Mouse (Mus musculus) heart, embryonic 13.5 days (tissue): ENCODE data around the gene Kctd18. TPM values are rescaled to one million over a fixed set of nuclear protein-coding genes. Genes with fewer than 3 reads are reported as not detected.
A peak's percentile ranks its signal among the peaks of the same experiment; 100 is the strongest.

ENCODE experiments used
- ATAC-seq: fragments of 200-750 bp; cut with Nextera tagmentation; 2 replicates; pipeline ENCODE4 v1.8.0; 2017; ENCODE audit warnings: moderate TSS enrichment; ENCODE audit not compliant: insufficient number of reproducible peaks, low FRiP score, low TSS enrichment; ENCODE audit errors: extremely low read depth
- H3K27ac ChIP-seq: fragments of 300-500 bp; sonication (generic); replicated peaks from 2 replicates; pipeline ENCODE4 v1.5.1; 2015; ENCODE audit warnings: moderate library complexity, mild to moderate bottlenecking, inconsistent platforms
- H3K27me3 ChIP-seq: fragments of 300-500 bp; sonication (generic); replicated peaks from 2 replicates; pipeline ENCODE4 v1.6.1; 2015; ENCODE audit warnings: mild to moderate bottlenecking, inconsistent platforms
- H3K36me3 ChIP-seq: fragments of 300-500 bp; sonication (generic); 2 replicates; pipeline ENCODE4 v1.6.1; 2015; ENCODE audit warnings: mild to moderate bottlenecking, inconsistent platforms
- H3K4me1 ChIP-seq: fragments of 300-500 bp; sonication (generic); 2 replicates; pipeline ENCODE4 v1.6.1; 2015; ENCODE audit warnings: inconsistent platforms
- H3K4me2 ChIP-seq: fragments of 300-500 bp; sonication (generic); 2 replicates; pipeline ENCODE4 v1.6.1; 2015; ENCODE audit warnings: inconsistent platforms, mild to moderate bottlenecking, moderate library complexity
- H3K4me3 ChIP-seq: fragments of 300-500 bp; sonication (generic); 2 replicates; pipeline ENCODE4 v1.5.1; 2015; ENCODE audit warnings: moderate library complexity, mild to moderate bottlenecking, inconsistent platforms
- H3K9ac ChIP-seq: fragments of 300-500 bp; sonication (generic); 2 replicates; pipeline ENCODE4 v1.6.1; 2015; ENCODE audit warnings: inconsistent platforms, mild to moderate bottlenecking, moderate library complexity
- H3K9me3 ChIP-seq: fragments of 300-500 bp; sonication (generic); 2 replicates; pipeline ENCODE4 v1.6.1; 2016; ENCODE audit warnings: inconsistent platforms
- WGBS: fragments of 180-500 bp; shearing (Covaris S2); methylation state at CpG from one replicate; pipeline ENCODE4 v1.1.7; 2015; ENCODE audit warnings: mixed read lengths; 5-methylcytosine and 5-hydroxymethylcytosine counted together
- polyA plus RNA-seq: library from polyadenylated mRNA; unstranded; fragments of >200 nt; fragmentation: Nextera tagmentation; extraction: Ambion mirVana; gene quantifications from 2 replicates; pipeline ENCODE4 v1.2.1, GENCODE M21; 2015

Kctd18 gene
- polyA plus RNA-seq, 1 experiment from 2014 or later = 8.7 TPM

GRCm38 (mm10) chr1:57989052-57989600 lies 29.6 kb downstream of the Kctd18 start:
- no peak overlapping the region for H3K9ac ChIP-seq
- WGBS = 53% methylated on average over 6 of the region's 6 CpGs
- H3K9me3 ChIP-seq = no peaks in the 10 kb centered on the region
- no peaks in the 10 kb centered on the region; the same call in 1 of the 2 replicates for H3K4me1 ChIP-seq
- H3K4me2 ChIP-seq = no peak overlapping the region
- H3K27ac ChIP-seq = peak overlapping the region; percentile 32; the same call in 1 of the 2 replicates
- ATAC-seq = no peak
- H3K27me3 ChIP-seq = no peaks in the 10 kb centered on the region
- no peak overlapping the region for H3K4me3 ChIP-seq
- no peaks in the 10 kb centered on the region for H3K36me3 ChIP-seq

- Histone ChIP-seq H3K9me3 (no peaks in the 10 kb centered on the region), H3K4me1 (no peaks in the 10 kb centered on the region), H3K27ac (no peak overlapping the region), H3K9ac (no peak overlapping the region), H3K4me2 (no peak overlapping the region), H3K4me3 (no peak overlapping the region), H3K36me3 (no peaks in the 10 kb centered on the region), H3K27me3 (no peaks in the 10 kb centered on the region)
- 76% methylated on average over 3 of the region's 3 CpGs for WGBS
- no peak for ATAC-seq
These were observed 41.9 kb downstream of the Kctd18 start for GRCm38 (mm10) chr1:57976860-57977259.

DNA sequence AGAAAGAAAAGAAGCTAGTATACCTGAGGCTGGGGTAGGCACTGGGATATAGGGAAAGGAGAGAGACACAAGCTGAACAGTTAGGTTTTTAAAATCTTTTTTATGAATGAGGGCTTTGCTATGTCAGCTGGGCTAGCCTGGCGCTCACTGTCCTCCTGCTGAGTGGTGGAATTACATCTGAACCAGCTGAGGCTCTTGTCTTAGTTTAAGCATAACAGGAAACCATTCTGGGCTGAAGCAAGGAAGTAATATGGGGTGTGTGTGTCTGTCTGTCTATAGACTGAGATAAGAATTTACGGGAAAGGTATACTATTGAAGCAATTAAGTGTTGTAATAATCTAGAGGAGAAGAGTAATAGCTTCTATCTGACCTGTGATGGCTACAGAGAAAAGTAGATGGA lies 47.2 kb downstream of the Kctd18 start:
- peaks cover 4% of the 10 kb centered on the region for H3K36me3 ChIP-seq
- no peak overlapping the region for H3K9ac ChIP-seq
- H3K4me2 ChIP-seq = no peak overlapping the region
- ATAC-seq = no peak
- 75% methylated on average over 2 of the region's 2 CpGs for WGBS
- no peaks in the 10 kb centered on the region for H3K27me3 ChIP-seq
- H3K27ac ChIP-seq = no peak overlapping the region
- H3K9me3 ChIP-seq = no peaks in the 10 kb centered on the region
- H3K4me3 ChIP-seq = no peak overlapping the region
- peaks cover 19% of the 10 kb centered on the region for H3K4me1 ChIP-seq

DNA sequence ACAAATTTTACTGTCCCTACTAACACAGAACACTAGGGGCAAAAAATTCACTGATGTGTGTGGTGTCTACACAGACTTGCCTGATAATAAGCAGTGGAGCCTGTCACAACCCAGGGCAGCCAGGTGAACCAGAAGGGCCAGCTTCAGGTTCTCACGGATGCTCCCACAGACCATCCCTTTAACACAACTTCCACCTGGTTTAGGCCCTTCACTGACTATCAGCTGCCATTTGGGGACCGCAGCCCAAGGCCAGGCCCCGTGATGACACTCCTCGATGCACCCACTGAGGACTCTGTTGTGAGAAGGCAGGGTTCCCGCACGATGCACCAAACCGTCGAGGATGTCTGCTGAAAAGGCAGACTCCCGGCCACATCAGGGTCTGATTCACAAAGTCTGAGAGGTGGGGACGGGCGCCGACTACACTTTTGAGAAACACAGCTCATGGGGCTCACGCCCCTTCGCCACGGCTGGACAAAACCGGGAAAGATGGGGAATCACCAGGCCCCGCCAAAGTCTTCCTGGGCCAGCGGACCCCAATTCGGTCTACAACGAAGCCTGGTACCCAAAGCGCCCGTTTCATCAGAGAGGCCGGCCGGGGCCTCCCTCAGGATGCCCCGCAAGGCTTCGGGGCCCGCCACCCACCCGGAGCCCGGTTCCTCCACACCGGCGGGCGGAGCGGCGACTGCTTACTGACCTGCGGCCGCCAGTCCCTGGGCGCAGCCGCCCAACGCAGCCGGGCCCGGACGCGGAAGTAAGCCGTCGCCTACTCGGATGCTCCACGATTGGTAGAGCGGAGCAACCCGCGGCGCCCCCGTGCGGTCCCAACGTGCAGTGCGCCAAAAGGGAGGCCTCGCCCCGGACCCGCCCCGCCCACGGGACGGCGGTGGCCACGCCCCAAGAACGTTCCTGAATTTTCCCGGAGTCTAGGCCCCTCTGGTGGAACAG lies 49.2 kb downstream of the Kctd18 start:
- Histone ChIP-seq H3K9ac (peak overlapping the region; percentile 94), H3K36me3 (peaks cover 17% of the 10 kb centered on the region), H3K9me3 (no peaks in the 10 kb centered on the region), H3K4me2 (peak overlapping the region; percentile 86), H3K4me1 (peaks cover 19% of the 10 kb centered on the region), H3K27me3 (no peaks in the 10 kb centered on the region), H3K4me3 (peak overlapping the region; percentile 86), H3K27ac (peak overlapping the region; percentile 84)
- peak; percentile 89 for ATAC-seq
- WGBS = under 1% methylated on average over 58 of the region's 65 CpGs

DNA sequence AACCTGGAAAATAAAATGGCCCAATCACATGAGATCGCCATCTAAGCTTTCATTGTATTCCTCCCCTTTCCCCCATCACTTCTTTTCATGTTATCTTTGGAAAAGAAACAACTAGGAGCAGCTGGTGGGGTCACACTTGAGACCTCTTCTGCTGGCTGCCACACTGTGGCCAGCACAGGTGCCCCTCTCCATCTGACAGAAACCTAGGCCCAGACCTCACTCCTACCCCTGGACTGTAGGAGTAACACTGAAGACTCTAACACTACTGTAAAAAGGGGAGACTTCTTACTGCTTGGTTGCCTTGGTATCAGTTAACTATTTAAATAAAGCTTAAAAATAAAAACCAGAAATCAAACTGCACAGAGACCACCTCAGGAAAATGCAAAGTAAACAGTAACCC lies 63.0 kb downstream of the Kctd18 start:
- 94% methylated on average over 1 of the region's 1 CpGs for WGBS
- Histone ChIP-seq H3K4me2 (no peak overlapping the region), H3K4me1 (no peaks in the 10 kb centered on the region), H3K9ac (no peak overlapping the region), H3K9me3 (no peaks in the 10 kb centered on the region), H3K27ac (no peak overlapping the region), H3K4me3 (no peak overlapping the region), H3K27me3 (no peaks in the 10 kb centered on the region), H3K36me3 (peaks cover 70% of the 10 kb centered on the region)
- no peak for ATAC-seq

DNA sequence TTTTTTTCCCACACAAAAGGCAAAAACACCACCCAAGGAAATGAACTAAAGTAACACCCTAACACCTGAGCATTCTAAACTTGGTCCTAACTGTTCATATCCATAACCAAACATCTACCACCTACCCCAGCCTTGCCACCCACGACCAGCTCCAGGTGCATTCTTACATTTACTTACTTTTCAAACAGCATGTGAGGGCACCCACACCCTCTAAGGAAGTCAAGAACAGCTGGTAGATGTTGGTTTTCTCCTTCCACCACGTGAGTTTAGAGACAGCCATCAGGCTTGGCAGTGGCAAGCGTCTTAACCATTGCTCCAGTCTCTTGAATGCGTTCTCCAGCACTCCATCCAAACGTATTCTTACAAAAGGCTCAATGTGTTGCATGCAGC lies 64.4 kb downstream of the Kctd18 start:
- Histone ChIP-seq H3K4me3 (no peak overlapping the region), H3K4me2 (no peak overlapping the region), H3K27me3 (no peaks in the 10 kb centered on the region), H3K36me3 (peaks cover 60% of the 10 kb centered on the region), H3K9me3 (no peaks in the 10 kb centered on the region), H3K9ac (no peak overlapping the region), H3K27ac (no peak overlapping the region), H3K4me1 (no peaks in the 10 kb centered on the region)
- 85% methylated on average over 5 of the region's 5 CpGs for WGBS
- ATAC-seq = no peak

GRCm38 (mm10) chr1:57953586-57954375 lies 65.0 kb downstream of the Kctd18 start:
- Histone ChIP-seq H3K4me1 (no peaks in the 10 kb centered on the region), H3K36me3 (peaks cover 54% of the 10 kb centered on the region), H3K9ac (no peak overlapping the region), H3K9me3 (no peaks in the 10 kb centered on the region), H3K4me2 (no peak overlapping the region), H3K4me3 (no peak overlapping the region), H3K27me3 (no peaks in the 10 kb centered on the region), H3K27ac (no peak overlapping the region)
- 76% methylated on average over 16 of the region's 16 CpGs for WGBS
- no peak for ATAC-seq

GRCm38 (mm10) chr1:57952509-57952908 lies 66.2 kb downstream of the Kctd18 start:
- H3K9ac ChIP-seq = no peak overlapping the region
- H3K36me3 ChIP-seq = peaks cover 48% of the 10 kb centered on the region
- H3K4me3 ChIP-seq = no peak overlapping the region
- 80% methylated on average over 4 of the region's 4 CpGs for WGBS
- H3K4me1 ChIP-seq = peaks cover 3% of the 10 kb centered on the region
- no peak overlapping the region for H3K27ac ChIP-seq
- H3K9me3 ChIP-seq = no peaks in the 10 kb centered on the region
- no peaks in the 10 kb centered on the region for H3K27me3 ChIP-seq
- no peak overlapping the region for H3K4me2 ChIP-seq
- ATAC-seq = no peak

DNA sequence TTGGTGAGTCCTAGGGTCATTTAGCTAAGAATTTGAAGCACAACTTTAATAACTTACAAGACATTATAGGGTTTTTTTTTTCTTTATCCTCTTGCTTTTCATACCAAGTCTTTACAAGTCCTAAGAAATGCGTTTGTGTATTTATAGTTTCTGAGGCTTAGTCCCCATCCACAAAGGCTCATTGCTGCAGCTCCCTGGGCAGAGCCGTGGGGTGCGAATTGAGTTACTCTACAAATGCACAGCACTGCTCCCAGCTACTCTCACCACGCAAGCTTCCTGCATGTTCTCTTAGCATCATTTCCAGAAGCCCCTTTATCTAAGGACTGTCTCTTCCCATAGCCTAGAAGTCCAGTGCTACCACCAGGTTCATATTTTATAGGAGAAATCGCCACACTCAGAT lies 69.0 kb downstream of the Kctd18 start:
- Histone ChIP-seq H3K36me3 (peaks cover 38% of the 10 kb centered on the region), H3K27me3 (no peaks in the 10 kb centered on the region), H3K4me1 (peaks cover 10% of the 10 kb centered on the region), H3K9me3 (no peaks in the 10 kb centered on the region), H3K4me3 (no peak overlapping the region), H3K9ac (no peak overlapping the region), H3K4me2 (no peak overlapping the region), H3K27ac (no peak overlapping the region)
- ATAC-seq = no peak
- WGBS = 74% methylated on average over 5 of the region's 5 CpGs

- Histone ChIP-seq H3K36me3 (peaks cover 38% of the 10 kb centered on the region), H3K9me3 (no peaks in the 10 kb centered on the region), H3K4me1 (peaks cover 10% of the 10 kb centered on the region), H3K4me3 (no peak overlapping the region), H3K4me2 (no peak overlapping the region), H3K27me3 (no peaks in the 10 kb centered on the region), H3K27ac (no peak overlapping the region), H3K9ac (no peak overlapping the region)
- no peak for ATAC-seq
- WGBS = 17% methylated on average over 1 of the region's 1 CpGs
These were observed 69.6 kb downstream of the Kctd18 start for GRCm38 (mm10) chr1:57949195-57949594.

GRCm38 (mm10) chr1:57947552-57948347 lies 71.0 kb downstream of the Kctd18 start:
- Histone ChIP-seq H3K4me3 (no peak overlapping the region), H3K4me1 (peaks cover 10% of the 10 kb centered on the region), H3K9me3 (no peaks in the 10 kb centered on the region), H3K9ac (no peak overlapping the region), H3K36me3 (peaks cover 42% of the 10 kb centered on the region), H3K27me3 (no peaks in the 10 kb centered on the region), H3K27ac (no peak overlapping the region; the same call in 1 of the 2 replicates), H3K4me2 (no peak overlapping the region)
- WGBS = 18% methylated on average over 2 of the region's 2 CpGs
- ATAC-seq = no peak
